Mouse (Mus musculus) adrenal gland, adult 8-10 months (tissue): Measurements from ENCODE around the gene Tubb4b. TPM values are rescaled to one million over a fixed set of nuclear protein-coding genes. Genes with fewer than 3 reads are reported as not detected.
A peak's percentile ranks its signal among the peaks of the same experiment; 100 is the strongest.
"Not testable (repeated sequence)": the region's sequence is repeated elsewhere in the genome, so short reads cannot be mapped to it uniquely, and the experiment has no call there.

Source experiments
- DNase-seq: peaks from one replicate; pipeline ENCODE4 v3.0.0; 2022
- total RNA-seq, 4 experiments: library from RNA; stranded (reverse); gene quantifications; 2 replicates each; pipeline ENCODE4 v1.2.4; 2022

The Tubb4b gene
- 100 to 1,000 TPM; 150 to 307 (median 222) TPM for total RNA-seq

GRCm38 (mm10) chr2:25224492-25224765, at the start of gene Tubb4b:
Tubb4b (minus strand) TSS chr2:25224702.
- no peak for DNase-seq

GRCm38 (mm10) chr2:25273010-25273409, 48.5 kb upstream of the Tubb4b start:
- DNase-seq: no peak

GRCm38 (mm10) chr2:25272515-25272914, 48.0 kb upstream of the Tubb4b start:
- DNase-seq: no peak

- DNase-seq: peak; percentile 96
These were observed 47.5 kb upstream of the Tubb4b start, which contains the start of the genes Ssna1 and Anapc2 for GRCm38 (mm10) chr2:25271827-25272511. Ssna1 (minus strand) TSS chr2:25272438. Anapc2 (plus strand) TSS chr2:25272478.

GRCm38 (mm10) chr2:25267746-25268309, 43.3 kb upstream of the Tubb4b start:
- no peak for DNase-seq

GRCm38 (mm10) chr2:25267241-25267640, 42.7 kb upstream of the Tubb4b start:
- no peak for DNase-seq

GRCm38 (mm10) chr2:25266720-25267119, 42.2 kb upstream of the Tubb4b start:
- no peak for DNase-seq

GRCm38 (mm10) chr2:25265897-25266656, 41.6 kb upstream of the Tubb4b start:
- DNase-seq: no peak

GRCm38 (mm10) chr2:25264851-25265250, 40.3 kb upstream of the Tubb4b start:
- no peak for DNase-seq

- DNase-seq: no peak
These were observed 39.8 kb upstream of the Tubb4b start for GRCm38 (mm10) chr2:25264286-25264660.

- DNase-seq: no peak
These were observed 39.3 kb upstream of the Tubb4b start for GRCm38 (mm10) chr2:25263623-25264285.

GRCm38 (mm10) chr2:25262795-25263622, 38.5 kb upstream of the Tubb4b start:
- no peak for DNase-seq

GRCm38 (mm10) chr2:25262291-25262767, 37.8 kb upstream of the Tubb4b start, which contains the start of gene Tprn:
Tprn (plus strand) TSS chr2:25262618.
- DNase-seq: peak; percentile 95

GRCm38 (mm10) chr2:25261870-25262269, 37.4 kb upstream of the Tubb4b start:
- DNase-seq: no peak

GRCm38 (mm10) chr2:25258887-25259286, 34.4 kb upstream of the Tubb4b start:
- DNase-seq: no peak

GRCm38 (mm10) chr2:25257250-25257649, 32.7 kb upstream of the Tubb4b start:
- not testable (repeated sequence) for DNase-seq

GRCm38 (mm10) chr2:25256443-25257109, 32.1 kb upstream of the Tubb4b start:
- not testable (repeated sequence) for DNase-seq

GRCm38 (mm10) chr2:25255284-25255779, 30.8 kb upstream of the Tubb4b start, which contains the start of gene Tmem203:
Tmem203 (plus strand) TSS chr2:25255439.
- peak; percentile 76 for DNase-seq

- no peak for DNase-seq
These were observed 27.8 kb upstream of the Tubb4b start for GRCm38 (mm10) chr2:25252331-25252730.

- no peak for DNase-seq
These were observed 21.9 kb upstream of the Tubb4b start, which contains the start of gene AL732309.1 for GRCm38 (mm10) chr2:25246183-25247072. AL732309.1 (minus strand) TSS chr2:25246863.
